Comparison of ENCODE assay signal across 8 mouse cellular contexts in the genomic region with DNA sequence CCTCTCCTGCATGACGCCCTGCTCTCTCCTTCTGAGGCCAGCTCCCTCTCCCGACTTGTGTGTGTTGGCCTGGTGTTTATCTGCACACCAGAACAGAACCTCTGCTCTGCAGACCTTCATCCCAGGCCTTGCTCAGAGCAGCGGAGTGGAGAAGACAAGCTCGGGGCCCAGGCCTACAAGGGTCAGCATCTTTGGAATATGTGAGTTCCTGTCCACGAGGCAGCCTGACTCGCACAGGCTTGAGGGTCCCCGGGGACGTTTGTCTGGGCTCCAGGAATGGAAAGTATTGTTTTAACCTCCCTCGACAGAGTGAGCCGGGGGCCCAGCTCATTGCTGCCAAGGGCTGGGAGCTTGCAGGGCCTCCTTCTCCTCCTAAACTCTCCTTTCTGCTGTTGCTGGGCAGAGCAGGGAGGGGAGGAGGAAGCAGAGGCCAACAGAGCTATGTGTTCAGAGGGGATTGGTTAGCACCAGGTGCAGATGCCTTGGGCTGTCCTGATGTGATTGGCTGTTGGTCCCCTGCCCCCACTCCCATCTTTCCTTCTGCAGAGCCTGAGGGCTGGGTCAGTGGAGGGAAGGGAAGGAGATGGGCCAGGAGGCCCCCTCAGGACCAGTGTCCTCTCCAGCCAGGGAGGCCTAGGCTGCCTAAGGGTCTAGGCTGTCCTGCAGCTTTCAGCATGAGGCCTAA. TPM values are rescaled to one million over a fixed set of nuclear protein-coding genes. Genes with fewer than 3 reads are reported as not detected.
DNase-seq lines count a peak whose midpoint lies in the region; ATAC-seq lines count a peak whose summit lies in the region.
"Not testable (repeated sequence)": the region's sequence is repeated elsewhere in the genome, so short reads cannot be mapped to it uniquely, and the experiment has no call there.

No protein-coding gene starts in this region.

- H3K9me3 ChIP-seq in embryonic facial prominence, embryonic 15.5 days (replicated peaks); hindbrain, embryonic 11.5 days (ENCODE audit: control insufficient read depth, low read length); intestine, embryonic 15.5 days; limb, embryonic 12.5 days; lung, embryonic 15.5 days; midbrain, embryonic 16.5 days (replicated peaks; ENCODE audit: control insufficient read depth, low read length, poor library complexity, severe bottlenecking); stomach, embryonic 15.5 days: not testable (repeated sequence)

- ATAC-seq in embryonic facial prominence, embryonic 15.5 days (ENCODE audit: insufficient number of reproducible peaks, low FRiP score, low TSS enrichment, low read depth) = peak; percentile 96
- peak; percentile 90 for ATAC-seq in hindbrain, embryonic 11.5 days (ENCODE audit: low FRiP score)
- ATAC-seq in intestine, embryonic 15.5 days = peak; percentile 98
- ATAC-seq in limb, embryonic 12.5 days (ENCODE audit: insufficient number of reproducible peaks, insufficient read depth, low FRiP score, low TSS enrichment, low read depth) = peak; percentile 97
- peak; percentile 95 for ATAC-seq in lung, embryonic 15.5 days (ENCODE audit: borderline replicate concordance, extremely low read depth, low FRiP score, low TSS enrichment)
- ATAC-seq in midbrain, embryonic 16.5 days = peak; percentile 89
- peak; percentile 94 for ATAC-seq in stomach, embryonic 15.5 days (ENCODE audit: insufficient read depth, low FRiP score, low read depth)

- H3K27me3 ChIP-seq in embryonic facial prominence, embryonic 15.5 days; hindbrain, embryonic 11.5 days (ENCODE audit: control insufficient read depth, insufficient read depth, low read length); intestine, embryonic 15.5 days (replicated peaks); limb, embryonic 12.5 days; lung, embryonic 15.5 days; midbrain, embryonic 16.5 days (ENCODE audit: control insufficient read depth, insufficient read depth, low read depth, low read length); stomach, embryonic 15.5 days (replicated peaks): not testable (repeated sequence)

- not testable (repeated sequence) for H3K4me3 ChIP-seq in embryonic facial prominence, embryonic 15.5 days (replicated peaks); hindbrain, embryonic 11.5 days (ENCODE audit: low read depth, low read length); intestine, embryonic 15.5 days (replicated peaks); limb, embryonic 12.5 days (replicated peaks); lung, embryonic 15.5 days; midbrain, embryonic 16.5 days (ENCODE audit: low read depth, low read length); stomach, embryonic 15.5 days (replicated peaks)

- H3K27ac ChIP-seq in embryonic facial prominence, embryonic 15.5 days (replicated peaks); hindbrain, embryonic 11.5 days (ENCODE audit: low read depth, low read length); intestine, embryonic 15.5 days; lung, embryonic 15.5 days; midbrain, embryonic 16.5 days (ENCODE audit: low read length); stomach, embryonic 15.5 days: not testable (repeated sequence)
- peak overlapping the region; percentile 56; the same call in 1 of the 2 replicates for H3K27ac ChIP-seq in limb, embryonic 12.5 days

- H3K4me1 ChIP-seq in embryonic facial prominence, embryonic 15.5 days; hindbrain, embryonic 11.5 days (replicated peaks; ENCODE audit: control insufficient read depth, insufficient read depth, low read length); intestine, embryonic 15.5 days (replicated peaks); limb, embryonic 12.5 days (replicated peaks); lung, embryonic 15.5 days; midbrain, embryonic 16.5 days (ENCODE audit: control insufficient read depth, insufficient read depth, low read length); stomach, embryonic 15.5 days: not testable (repeated sequence)

- H3K4me2 ChIP-seq in embryonic facial prominence, embryonic 15.5 days (replicated peaks); hindbrain, embryonic 11.5 days (replicated peaks; ENCODE audit: low read depth, low read length); intestine, embryonic 15.5 days (replicated peaks); limb, embryonic 12.5 days; lung, embryonic 15.5 days; midbrain, embryonic 16.5 days (ENCODE audit: low read length); stomach, embryonic 15.5 days: not testable (repeated sequence)

- 50% methylated on average over 2 of the region's 10 CpGs for WGBS in embryonic facial prominence, embryonic 15.5 days
- WGBS in hindbrain, embryonic 11.5 days = 76% methylated on average over 3 of the region's 10 CpGs
- WGBS in intestine, embryonic 15.5 days = 50% methylated on average over 5 of the region's 10 CpGs
- 62% methylated on average over 4 of the region's 10 CpGs for WGBS in limb, embryonic 12.5 days
- 48% methylated on average over 3 of the region's 10 CpGs for WGBS in lung, embryonic 15.5 days
- 56% methylated on average over 2 of the region's 10 CpGs for WGBS in midbrain, embryonic 16.5 days
- 70% methylated on average over 3 of the region's 10 CpGs for WGBS in stomach, embryonic 15.5 days

- DNase-seq in heart, adult 11 months = peak; percentile 78
- DNase-seq in hindbrain, embryonic 11.5 days (ENCODE audit: low spot score) = not testable (repeated sequence)

- not testable (repeated sequence) for H3K36me3 ChIP-seq in embryonic facial prominence, embryonic 15.5 days; hindbrain, embryonic 11.5 days (ENCODE audit: control insufficient read depth, insufficient read depth, low read length); intestine, embryonic 15.5 days; limb, embryonic 12.5 days; lung, embryonic 15.5 days; midbrain, embryonic 16.5 days (ENCODE audit: control insufficient read depth, insufficient read depth, low read length); stomach, embryonic 15.5 days

- not testable (repeated sequence) for H3K9ac ChIP-seq in embryonic facial prominence, embryonic 15.5 days; hindbrain, embryonic 11.5 days (ENCODE audit: low read depth, low read length); intestine, embryonic 15.5 days; limb, embryonic 12.5 days (replicated peaks); lung, embryonic 15.5 days; midbrain, embryonic 16.5 days (ENCODE audit: low read depth, low read length); stomach, embryonic 15.5 days

RNA-seq across cellular contexts. Expression of a gene that starts 15.5 kb away (rescaled TPM):
- polyA plus RNA-seq in embryonic facial prominence, embryonic 15.5 days (2015; fragmentation: Nextera tagmentation; extraction: Ambion mirVana) = 614 and 651 TPM in 2 replicates
- 384 and 396 TPM in 2 replicates for polyA plus RNA-seq in hindbrain, embryonic 11.5 days (2014; fragmentation: Nextera tagmentation; extraction: Ambion mirVana)
- 348 and 377 TPM in 2 replicates for polyA plus RNA-seq in intestine, embryonic 15.5 days (2015; fragmentation: Nextera tagmentation; extraction: Ambion mirVana)
- 538 and 543 TPM in 2 replicates for polyA plus RNA-seq in limb, embryonic 12.5 days (2016; fragmentation: Nextera tagmentation; extraction: Ambion mirVana)
- 908 and 926 TPM in 2 replicates for polyA plus RNA-seq in lung, embryonic 15.5 days (2015; fragmentation: Nextera tagmentation; extraction: Ambion mirVana)
- polyA plus RNA-seq in midbrain, embryonic 16.5 days (2015; fragmentation: Nextera tagmentation; extraction: Ambion mirVana) = 438 and 474 TPM in 2 replicates
- 497 and 503 TPM in 2 replicates for polyA plus RNA-seq in stomach, embryonic 15.5 days (2015; fragmentation: Nextera tagmentation; extraction: Ambion mirVana)
